Mouse (Mus musculus): ENCODE measurements at regions not wholly inside any gene's neighbourhood (a gene's known extent, or its start where the extent isn't known, plus 50 kb on each side); places are given as distances from the start of the nearest gene placed in this dataset.
A peak's percentile ranks its signal among the peaks of the same experiment; 100 is the strongest.

GRCm38 (mm10) chr14:72778756-72779155 lies 69.0 kb upstream of the Fndc3a start:
- DNase-seq = no peak

GRCm38 (mm10) chr14:72777927-72778560 lies 68.2 kb upstream of the Fndc3a start:
- no peak for DNase-seq

DNA sequence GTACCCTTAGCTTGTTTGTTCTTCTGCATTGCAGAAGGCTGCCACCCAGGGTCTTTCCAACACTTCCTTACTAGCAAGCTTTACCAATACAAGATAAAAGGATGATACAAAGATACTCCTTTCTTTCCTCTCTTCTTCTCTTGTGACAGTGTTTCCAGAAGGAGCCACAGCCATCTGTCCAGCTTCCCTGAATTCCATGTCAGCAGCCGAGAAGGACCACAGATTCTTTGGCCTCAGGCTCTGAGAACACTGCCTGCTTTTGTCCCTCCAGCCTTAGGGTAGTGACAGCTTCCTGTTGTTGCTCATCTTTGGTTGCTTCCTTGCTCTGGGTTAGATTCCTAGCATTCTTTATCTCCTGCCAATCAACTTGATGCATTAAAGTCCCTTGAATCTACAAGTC lies 60.4 kb upstream of the Fndc3a start:
- peak; percentile 5 for DNase-seq

GRCm38 (mm10) chr14:72760123-72760522 lies 50.3 kb upstream of the Fndc3a start:
- no peak for DNase-seq
